Mouse (Mus musculus) hindbrain, embryonic 12.5 days (tissue): ENCODE data around the gene Naaladl2. TPM values are rescaled to one million over a fixed set of nuclear protein-coding genes. Genes with fewer than 3 reads are reported as not detected.

Experiments
- ATAC-seq: fragments of 200-750 bp; cut with Nextera tagmentation; 2 replicates; pipeline ENCODE4 v1.8.0; 2017; ENCODE audit warnings: moderate TSS enrichment; ENCODE audit not compliant: low FRiP score
- H3K27ac ChIP-seq: fragments of 300-500 bp; sonication (generic); 2 replicates; pipeline ENCODE4 v1.5.1; 2016; ENCODE audit warnings: mild to moderate bottlenecking
- H3K27me3 ChIP-seq: fragments of 300-500 bp; sonication (generic); 2 replicates; pipeline ENCODE4 v1.6.1; 2016; ENCODE audit warnings: mild to moderate bottlenecking
- H3K36me3 ChIP-seq: fragments of 300-500 bp; sonication (generic); 2 replicates; pipeline ENCODE4 v1.6.1; 2016; ENCODE audit warnings: mild to moderate bottlenecking
- H3K4me1 ChIP-seq: fragments of 300-500 bp; sonication (generic); 2 replicates; pipeline ENCODE4 v1.6.1; 2016
- H3K4me2 ChIP-seq: fragments of 300-500 bp; sonication (generic); replicated peaks from 2 replicates; pipeline ENCODE4 v1.6.1; 2016; ENCODE audit warnings: mild to moderate bottlenecking
- H3K4me3 ChIP-seq: fragments of 300-500 bp; sonication (generic); 2 replicates; pipeline ENCODE4 v1.5.1; 2016; ENCODE audit warnings: mild to moderate bottlenecking
- H3K9ac ChIP-seq: fragments of 300-500 bp; sonication (generic); 2 replicates; pipeline ENCODE4 v1.6.1; 2016; ENCODE audit warnings: mild to moderate bottlenecking, moderate library complexity
- H3K9me3 ChIP-seq: fragments of 300-500 bp; sonication (generic); replicated peaks from 2 replicates; pipeline ENCODE4 v1.6.1; 2016; ENCODE audit warnings: mild to moderate bottlenecking
- WGBS: fragments of 180-500 bp; shearing (Covaris S2); methylation state at CpG from one replicate; pipeline ENCODE4 v1.1.7; 2016; 5-methylcytosine and 5-hydroxymethylcytosine counted together
- polyA plus RNA-seq: library from polyadenylated mRNA; unstranded; fragments of >200 nt; fragmentation: Nextera tagmentation; extraction: Ambion mirVana; gene quantifications from 2 replicates; pipeline ENCODE4 v1.2.1, GENCODE M21; 2016

Naaladl2 gene
- 0.63 and 1.8 TPM in 2 replicates for polyA plus RNA-seq

DNA sequence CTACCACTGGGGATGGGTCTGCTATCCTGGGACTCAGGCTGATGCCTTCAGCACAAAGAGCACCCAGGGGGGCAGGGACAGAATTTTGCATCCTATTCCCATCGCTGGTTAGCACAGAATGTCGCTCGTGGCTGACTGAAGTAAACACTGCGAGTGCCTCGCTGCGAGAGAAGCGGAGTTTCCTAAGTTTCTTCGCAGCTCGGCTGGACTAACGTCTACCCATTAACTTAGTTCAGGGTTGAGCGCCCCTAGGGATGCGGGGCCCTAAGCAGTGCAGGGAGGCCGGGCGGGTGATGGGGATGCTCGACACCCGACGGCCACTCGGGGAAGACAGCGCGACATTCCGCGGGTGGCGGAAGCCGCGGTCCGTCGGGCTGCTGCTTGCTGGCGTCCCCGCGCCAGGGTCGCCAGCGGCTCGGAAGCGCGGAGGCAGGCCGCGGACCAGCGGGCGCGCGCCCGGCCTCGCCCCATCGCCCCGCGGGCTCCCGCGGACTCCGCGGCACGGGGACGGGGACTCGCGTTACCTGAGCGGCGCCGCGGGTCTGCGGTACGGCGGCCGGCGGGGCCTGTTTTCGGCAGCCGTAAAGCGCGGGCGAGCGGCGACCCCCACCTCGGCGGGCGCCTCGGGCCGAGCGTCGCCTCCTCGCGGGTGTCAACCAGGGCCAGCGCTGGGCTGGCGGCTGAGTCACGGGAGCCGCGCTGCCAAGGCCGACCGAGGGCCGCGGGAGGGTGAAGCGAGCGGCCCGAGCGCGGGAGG is at the start of gene Naaladl2:
Gene Naaladl2 (minus strand): TSS at position 707 of the 757 bp plus-strand sequence.
- WGBS, result under 1% methylated on average over 80 of the region's 93 CpGs
- Histone ChIP-seq H3K9ac (peak within 1 kb of the TSS; percentile 80), H3K36me3 (no peaks in the 10 kb centered on the region), H3K27ac (peak within 1 kb of the TSS; percentile 82), H3K9me3 (no peaks in the 10 kb centered on the region), H3K27me3 (no peaks in the 10 kb centered on the region), H3K4me3 (peak within 1 kb of the TSS; percentile 70), H3K4me1 (0 out of 2 replicates have a peak, but pooled peaks cover 5% of the 10 kb centered on the region), H3K4me2 (peak within 1 kb of the TSS; percentile 70)
- peak; percentile 95 for ATAC-seq

- no peak for ATAC-seq
- Histone ChIP-seq H3K4me2 (no peak overlapping the region), H3K9ac (no peak overlapping the region), H3K4me1 (no peaks in the 10 kb centered on the region), H3K27me3 (no peaks in the 10 kb centered on the region), H3K27ac (no peak overlapping the region), H3K9me3 (peaks cover 25% of the 10 kb centered on the region), H3K36me3 (0 out of 2 replicates have a peak, but pooled peaks cover 2% of the 10 kb centered on the region), H3K4me3 (no peak overlapping the region)
- WGBS, result 91% methylated on average over 13 of the region's 13 CpGs
Observed at GRCm38 (mm10) chr3:25151721-25152120, 7.7 kb upstream of the Naaladl2 start.

GRCm38 (mm10) chr3:25147271-25147670 is 3.2 kb upstream of the Naaladl2 start:
- no peak overlapping the region for H3K9ac ChIP-seq
- no peak overlapping the region for H3K4me2 ChIP-seq
- H3K27me3 ChIP-seq, result no peaks in the 10 kb centered on the region
- H3K9me3 ChIP-seq, result peaks cover 12% of the 10 kb centered on the region
- H3K27ac ChIP-seq, result no peak overlapping the region
- 0 out of 2 replicates have a peak, but pooled peaks cover 5% of the 10 kb centered on the region for H3K4me1 ChIP-seq
- 0 out of 2 replicates have a peak, but pooled peaks cover 2% of the 10 kb centered on the region for H3K36me3 ChIP-seq
- no peak for ATAC-seq
- no peak overlapping the region for H3K4me3 ChIP-seq

DNA sequence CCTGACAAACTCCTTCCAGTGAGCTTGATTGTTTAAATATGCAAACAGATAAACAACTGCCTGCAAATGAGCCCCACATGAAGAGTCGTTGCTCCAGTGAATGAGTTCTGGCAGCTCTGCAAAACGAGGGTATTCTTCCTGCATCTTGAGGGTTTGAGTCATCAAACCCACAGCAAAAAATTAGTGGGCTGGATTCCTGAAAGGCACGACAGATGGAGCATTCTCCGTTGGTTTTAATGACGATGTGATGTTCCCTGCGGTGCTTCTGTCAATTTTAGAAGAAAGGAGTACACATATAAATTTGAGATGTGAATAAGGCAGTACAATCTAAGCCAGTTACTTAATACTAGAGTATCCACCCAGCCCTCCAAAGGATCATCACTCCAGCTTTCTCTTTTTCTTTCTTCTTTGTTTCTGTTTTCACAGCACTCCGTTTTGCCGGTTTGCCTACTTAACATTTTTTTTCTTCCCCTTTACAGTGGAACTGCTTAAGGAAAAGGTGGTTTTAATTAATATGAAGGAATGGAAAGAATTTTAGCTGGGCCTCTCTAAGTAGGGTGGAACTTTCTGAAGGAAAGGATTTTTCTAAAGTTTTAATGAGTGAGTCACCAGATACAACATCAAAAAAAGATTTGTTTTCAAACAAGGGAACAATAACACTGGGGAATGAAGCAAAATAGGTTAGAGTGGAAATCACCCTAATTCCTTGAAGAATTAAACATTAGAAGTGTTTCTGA is 1.1 kb upstream of the Naaladl2 start:
- no peaks in the 10 kb centered on the region for H3K27me3 ChIP-seq
- H3K36me3 ChIP-seq, result no peaks in the 10 kb centered on the region
- H3K4me3 ChIP-seq, result no peak overlapping the region
- no peak overlapping the region for H3K9ac ChIP-seq
- 13% methylated on average over 8 of the region's 8 CpGs for WGBS
- H3K9me3 ChIP-seq, result peaks cover 5% of the 10 kb centered on the region
- 0 out of 2 replicates have a peak overlapping the region, but pooled peaks have one; percentile 17 for H3K27ac ChIP-seq
- no peak for ATAC-seq
- H3K4me1 ChIP-seq, result 0 out of 2 replicates have a peak, but pooled peaks cover 5% of the 10 kb centered on the region
- no peak overlapping the region for H3K4me2 ChIP-seq

DNA sequence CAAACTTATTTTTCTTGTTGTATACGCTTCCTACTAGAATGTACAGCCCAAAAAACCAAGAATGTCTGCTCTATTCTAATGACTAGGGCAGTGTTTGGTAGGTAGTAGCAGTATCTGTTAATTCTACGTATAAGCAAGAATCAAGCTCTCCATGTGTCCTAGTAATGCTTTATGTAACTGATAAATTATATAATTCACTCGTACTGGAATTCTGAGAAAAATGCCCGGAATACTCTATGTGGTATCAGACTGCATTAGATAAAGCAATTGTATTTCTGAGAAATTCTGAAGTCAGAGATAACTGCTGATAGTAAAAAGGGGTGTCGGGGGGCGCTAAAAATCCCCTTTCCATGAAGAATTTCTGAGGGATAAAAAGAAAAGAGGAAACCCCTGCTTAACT is 950 bp downstream of the Naaladl2 start:
- H3K36me3 ChIP-seq, result no peaks in the 10 kb centered on the region
- no peaks in the 10 kb centered on the region for H3K9me3 ChIP-seq
- WGBS, result 58% methylated on average over 6 of the region's 6 CpGs
- H3K27ac ChIP-seq, result peak overlapping the region; percentile 82; the same call in 1 of the 2 replicates
- no peak for ATAC-seq
- peak overlapping the region; percentile 70 for H3K4me3 ChIP-seq
- H3K9ac ChIP-seq, result peak overlapping the region; percentile 80
- 0 out of 2 replicates have a peak, but pooled peaks cover 5% of the 10 kb centered on the region for H3K4me1 ChIP-seq
- H3K4me2 ChIP-seq, result peak overlapping the region; percentile 70
- H3K27me3 ChIP-seq, result no peaks in the 10 kb centered on the region

DNA sequence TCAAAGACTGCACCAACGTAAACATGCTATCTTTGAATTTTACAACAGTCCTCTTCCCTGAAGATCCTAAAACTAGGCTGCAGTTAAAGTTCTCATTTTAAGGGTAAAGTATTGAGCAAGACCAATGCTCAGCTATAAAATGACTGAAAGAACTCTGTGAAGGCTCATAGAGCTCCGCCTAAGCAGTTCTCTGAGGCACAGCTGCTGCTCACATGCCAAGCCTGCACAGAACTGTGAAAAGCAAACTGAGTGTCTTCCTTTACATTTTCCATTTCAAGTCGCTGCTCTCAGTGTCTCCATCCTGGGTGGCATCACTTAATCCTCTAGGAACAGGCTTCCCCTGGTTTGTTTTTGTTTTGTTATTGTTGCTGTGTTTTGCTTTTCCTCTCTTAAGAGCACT is 12.2 kb downstream of the Naaladl2 start:
- Histone ChIP-seq H3K9ac (no peak overlapping the region), H3K27me3 (no peaks in the 10 kb centered on the region), H3K4me3 (no peak overlapping the region), H3K9me3 (no peaks in the 10 kb centered on the region), H3K4me2 (no peak overlapping the region), H3K36me3 (no peaks in the 10 kb centered on the region), H3K4me1 (peaks cover 6% of the 10 kb centered on the region; the same call in 1 of the 2 replicates), H3K27ac (no peak overlapping the region)
- WGBS, result 53% methylated on average over 3 of the region's 3 CpGs
- no peak for ATAC-seq

DNA sequence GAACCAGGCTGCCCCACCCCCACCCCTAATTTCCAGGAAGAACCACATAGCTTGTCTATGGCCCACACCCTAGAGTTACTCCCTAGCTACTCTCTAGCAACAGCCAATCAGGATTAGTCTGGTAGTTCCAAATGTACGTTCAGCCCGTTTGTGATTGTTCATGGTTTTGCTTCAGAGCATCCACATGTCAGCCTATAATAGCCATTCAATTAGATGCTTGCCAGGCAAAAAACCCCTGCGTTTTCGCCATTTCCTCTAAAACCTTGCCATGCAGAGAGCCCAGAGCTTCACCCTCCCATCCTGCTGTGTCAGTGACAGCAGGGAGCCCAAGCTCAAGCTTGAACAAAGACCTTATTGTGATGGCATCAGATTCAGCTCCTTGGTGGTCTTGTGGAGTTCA is 16.2 kb downstream of the Naaladl2 start:
- Histone ChIP-seq H3K9me3 (no peaks in the 10 kb centered on the region), H3K36me3 (no peaks in the 10 kb centered on the region), H3K4me3 (no peak overlapping the region), H3K4me1 (peaks cover 9% of the 10 kb centered on the region; the same call in 1 of the 2 replicates), H3K27me3 (no peaks in the 10 kb centered on the region), H3K9ac (no peak overlapping the region), H3K4me2 (no peak overlapping the region), H3K27ac (no peak overlapping the region)
- WGBS, result 7% methylated on average over 4 of the region's 4 CpGs
- ATAC-seq, result peak; percentile 73

DNA sequence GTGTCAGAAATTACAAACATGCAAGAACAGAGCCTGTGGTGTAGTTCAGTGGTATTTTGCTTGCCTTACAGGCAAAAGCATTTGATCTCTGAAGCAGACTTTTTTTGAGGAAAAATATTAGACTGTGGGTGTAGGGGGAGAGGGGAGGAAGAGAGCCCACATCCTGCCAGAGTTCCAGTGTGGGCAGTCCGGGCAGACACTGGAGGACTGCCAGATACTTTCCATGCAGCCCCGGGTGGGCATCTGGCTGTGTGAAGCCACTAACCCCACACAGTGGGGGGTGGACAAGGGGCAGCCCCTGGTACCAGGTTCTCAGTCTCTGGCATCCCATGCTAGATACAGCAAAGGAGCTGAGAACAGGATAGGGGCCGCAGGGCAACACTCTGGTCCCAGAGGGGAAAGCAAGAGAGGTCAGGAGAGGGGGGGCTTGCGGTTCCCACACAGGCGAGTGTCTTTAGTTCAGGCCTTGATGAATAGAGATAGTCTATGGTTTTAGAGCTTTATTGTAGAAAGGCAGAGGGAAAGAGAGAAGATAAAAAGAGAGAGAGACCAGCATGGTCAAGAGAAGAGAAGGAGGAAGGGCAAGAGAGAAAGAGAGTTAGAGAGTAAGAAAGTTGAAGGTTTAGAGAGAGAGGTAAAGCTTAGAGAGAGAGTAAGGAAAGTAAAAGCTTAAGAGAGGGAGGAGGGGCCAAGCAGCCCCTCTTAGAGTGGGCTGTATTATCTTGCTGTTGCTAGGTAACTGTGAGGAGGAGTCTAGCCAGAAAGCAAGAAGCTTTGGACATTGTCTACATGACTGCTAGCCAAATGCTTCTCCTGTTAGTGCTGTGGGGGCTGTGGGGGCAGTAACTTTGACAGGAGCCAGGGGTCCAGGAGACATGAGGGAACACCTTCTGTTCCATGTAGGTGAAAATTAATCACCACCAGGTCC is 18.9 kb downstream of the Naaladl2 start:
- H3K9ac ChIP-seq, result no peak overlapping the region
- peaks cover 9% of the 10 kb centered on the region; the same call in 1 of the 2 replicates for H3K4me1 ChIP-seq
- H3K27ac ChIP-seq, result 0 out of 2 replicates have a peak overlapping the region, but pooled peaks have one; percentile 5
- H3K9me3 ChIP-seq, result no peaks in the 10 kb centered on the region
- H3K27me3 ChIP-seq, result no peaks in the 10 kb centered on the region
- no peak overlapping the region for H3K4me2 ChIP-seq
- H3K36me3 ChIP-seq, result no peaks in the 10 kb centered on the region
- ATAC-seq, result peak; percentile 77
- no peak overlapping the region for H3K4me3 ChIP-seq
- 9% methylated on average over 5 of the region's 5 CpGs for WGBS

DNA sequence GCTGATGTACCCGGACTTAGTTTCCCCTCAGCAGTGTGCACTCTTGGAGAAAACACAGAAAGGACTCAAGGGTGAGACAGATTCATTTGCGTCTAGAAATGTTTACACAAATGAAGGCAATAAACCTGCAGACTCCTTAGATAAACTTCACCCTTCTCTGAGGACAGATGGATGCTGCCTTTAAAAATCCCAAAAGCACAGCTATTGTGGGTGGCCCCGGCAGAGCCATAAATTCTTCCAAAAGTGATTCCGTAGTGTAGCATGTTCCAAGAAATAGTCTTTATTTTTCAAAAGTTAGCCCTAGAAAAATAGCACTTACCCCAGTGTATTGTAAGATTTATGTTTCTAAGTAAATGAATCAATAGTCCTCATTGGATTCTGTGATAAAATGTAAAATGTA is 31.0 kb downstream of the Naaladl2 start:
- no peak overlapping the region for H3K27ac ChIP-seq
- no peak overlapping the region for H3K9ac ChIP-seq
- no peak for ATAC-seq
- H3K4me1 ChIP-seq, result no peaks in the 10 kb centered on the region
- H3K9me3 ChIP-seq, result no peaks in the 10 kb centered on the region
- no peaks in the 10 kb centered on the region for H3K36me3 ChIP-seq
- H3K4me3 ChIP-seq, result no peak overlapping the region
- H3K4me2 ChIP-seq, result no peak overlapping the region
- WGBS, result 87% methylated on average over 4 of the region's 4 CpGs
- no peaks in the 10 kb centered on the region for H3K27me3 ChIP-seq

GRCm38 (mm10) chr3:25108997-25109396 is 35.1 kb downstream of the Naaladl2 start:
- Histone ChIP-seq H3K36me3 (no peaks in the 10 kb centered on the region), H3K9me3 (no peaks in the 10 kb centered on the region), H3K4me1 (no peaks in the 10 kb centered on the region), H3K4me2 (no peak overlapping the region), H3K27ac (no peak overlapping the region), H3K27me3 (no peaks in the 10 kb centered on the region), H3K4me3 (no peak overlapping the region), H3K9ac (no peak overlapping the region)
- WGBS, result 55% methylated on average over 3 of the region's 3 CpGs
- ATAC-seq, result no peak

DNA sequence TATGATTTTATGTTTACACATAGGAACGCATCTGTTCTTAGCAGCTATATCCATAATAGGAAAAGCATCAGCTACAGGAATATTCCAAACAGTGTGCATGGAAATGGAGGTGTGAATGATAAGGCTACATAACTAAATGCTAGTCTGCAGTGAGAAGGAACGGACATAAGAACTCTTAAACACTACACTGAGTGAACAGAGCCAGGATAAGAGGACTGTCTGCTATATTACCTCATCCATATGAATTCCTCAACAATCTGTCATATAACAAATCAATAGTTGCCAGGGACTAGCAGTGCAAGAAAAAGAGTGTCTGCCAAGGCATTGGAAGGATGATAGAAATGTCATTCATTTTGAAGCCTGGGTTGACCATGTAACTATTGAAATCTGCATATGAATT is 51.1 kb downstream of the Naaladl2 start:
- no peaks in the 10 kb centered on the region for H3K36me3 ChIP-seq
- 89% methylated on average over 2 of the region's 2 CpGs for WGBS
- H3K27me3 ChIP-seq, result no peaks in the 10 kb centered on the region
- H3K4me1 ChIP-seq, result no peaks in the 10 kb centered on the region
- no peak overlapping the region for H3K4me3 ChIP-seq
- no peaks in the 10 kb centered on the region for H3K9me3 ChIP-seq
- H3K27ac ChIP-seq, result no peak overlapping the region
- H3K4me2 ChIP-seq, result no peak overlapping the region
- ATAC-seq, result no peak
- H3K9ac ChIP-seq, result no peak overlapping the region
